Mouse (Mus musculus) limb, embryonic 14.5 days (tissue): ENCODE results near the gene Gm5089. TPM values are rescaled to one million over a fixed set of nuclear protein-coding genes. Genes with fewer than 3 reads are reported as not detected.

Source experiments
- ATAC-seq: fragments of 200-750 bp; cut with Nextera tagmentation; 2 replicates; pipeline ENCODE4 v1.8.0; 2017; ENCODE audit warnings: low read depth, moderate number of reproducible peaks, moderate TSS enrichment; ENCODE audit not compliant: low FRiP score
- DNase-seq: peaks from one replicate; pipeline ENCODE4 v3.0.0-alpha.2; 2015; ENCODE audit warnings: low spot score
- H3K27ac ChIP-seq: fragments of 300-500 bp; sonication (generic); replicated peaks from 2 replicates; pipeline ENCODE4 v1.5.1; 2014; ENCODE audit warnings: low read depth, mild to moderate bottlenecking, low read length, moderate library complexity, mixed read lengths
- H3K27me3 ChIP-seq: fragments of 300-500 bp; sonication (generic); 2 replicates; pipeline ENCODE4 v1.6.1; 2014; ENCODE audit warnings: low read length, mixed read lengths; ENCODE audit not compliant: control insufficient read depth, insufficient read depth
- H3K36me3 ChIP-seq: fragments of 300-500 bp; sonication (generic); 2 replicates; pipeline ENCODE4 v1.6.1; 2014; ENCODE audit warnings: mild to moderate bottlenecking, low read length, moderate library complexity, mixed read lengths; ENCODE audit not compliant: control insufficient read depth, insufficient read depth
- H3K4me1 ChIP-seq: fragments of 300-500 bp; sonication (generic); 2 replicates; pipeline ENCODE4 v1.6.1; 2014; ENCODE audit warnings: antibody characterized with exemption, low read length, mixed read lengths; ENCODE audit not compliant: control insufficient read depth, insufficient read depth
- H3K4me2 ChIP-seq: fragments of 300-500 bp; sonication (generic); replicated peaks from 2 replicates; pipeline ENCODE4 v1.6.1; 2014; ENCODE audit warnings: low read depth, mild to moderate bottlenecking, low read length, moderate library complexity; ENCODE audit not compliant: severe bottlenecking
- H3K4me3 ChIP-seq: fragments of 300-500 bp; sonication (generic); replicated peaks from 2 replicates; pipeline ENCODE4 v1.5.1; 2014; ENCODE audit warnings: low read length
- H3K9ac ChIP-seq: fragments of 300-500 bp; sonication (generic); 2 replicates; pipeline ENCODE4 v1.6.1; 2014; ENCODE audit warnings: mild to moderate bottlenecking, low read depth, low read length, moderate library complexity; ENCODE audit not compliant: severe bottlenecking
- H3K9me3 ChIP-seq: fragments of 300-500 bp; sonication (generic); 2 replicates; pipeline ENCODE4 v1.6.1; 2016; ENCODE audit warnings: low read length; ENCODE audit not compliant: control insufficient read depth
- POLR2A ChIP-seq: fragments of 200-500 bp; IDR thresholded peaks from 2 replicates; pipeline ENCODE4 v1.8.0; 2012; ENCODE audit warnings: inconsistent platforms, mild to moderate bottlenecking, moderate library complexity, borderline replicate concordance; ENCODE audit not compliant: insufficient read depth, insufficient read length; ENCODE audit errors: extremely low read depth
- WGBS: fragments of 180-500 bp; shearing (Covaris S2); extraction: QIAGEN DNeasy Blood & Tissue Kit; methylation state at CpG from one replicate; pipeline ENCODE4 v1.1.7; 2014; 5-methylcytosine and 5-hydroxymethylcytosine counted together
- polyA plus RNA-seq, 2 experiments: library from polyadenylated mRNA; depleted of rRNA in 1 of 2; stranded (reverse) in 1 of 2; unstranded in 1 of 2; fragments of >200 nt; fragmentation: Nextera tagmentation in 1 of 2; extraction: Ambion mirVana in 1 of 2; gene quantifications; 2 replicates each; pipeline versions ENCODE4 v1.2.1 to v1.2.3; 2012 to 2014

Gene Gm5089
- polyA plus RNA-seq, 2 experiments = not detected

GRCm38 (mm10) chr14:122468971-122469755, 18.2 kb upstream of the Gm5089 start:
- no peaks in the 10 kb centered on the region for H3K9me3 ChIP-seq
- ATAC-seq = no peak
- H3K27me3 ChIP-seq = peaks cover 97% of the 10 kb centered on the region
- DNase-seq = no peak
- no peak overlapping the region for H3K9ac ChIP-seq
- no peaks in the 10 kb centered on the region for H3K36me3 ChIP-seq
- no peak overlapping the region for H3K4me2 ChIP-seq
- no peak overlapping the region for H3K4me3 ChIP-seq
- H3K4me1 ChIP-seq = peaks cover 10% of the 10 kb centered on the region; the same call in 1 of the 2 replicates
- H3K27ac ChIP-seq = no peak overlapping the region
- no peak for TF ChIP-seq POLR2A
- 4% methylated on average over 28 of the region's 28 CpGs for whole genome bisulfite sequencing

- ATAC-seq (no peak), DNase-seq (no peak)
- H3K36me3 ChIP-seq = no peaks in the 10 kb centered on the region
- peaks cover 98% of the 10 kb centered on the region for H3K27me3 ChIP-seq
- no peak overlapping the region for H3K4me2 ChIP-seq
- 12% methylated on average over 23 of the region's 23 CpGs for WGBS
- no peak overlapping the region for H3K9ac ChIP-seq
- no peak for TF ChIP-seq POLR2A
- H3K9me3 ChIP-seq = no peaks in the 10 kb centered on the region
- no peak overlapping the region for H3K27ac ChIP-seq
- H3K4me1 ChIP-seq = peaks cover 15% of the 10 kb centered on the region
- H3K4me3 ChIP-seq = no peak overlapping the region
Observed at GRCm38 (mm10) chr14:122467926-122468841, 17.3 kb upstream of the Gm5089 start.

GRCm38 (mm10) chr14:122466756-122467362, 15.9 kb upstream of the Gm5089 start:
- Histone ChIP-seq H3K27ac (no peak overlapping the region), H3K36me3 (no peaks in the 10 kb centered on the region), H3K4me2 (no peak overlapping the region), H3K9ac (no peak overlapping the region), H3K9me3 (no peaks in the 10 kb centered on the region), H3K27me3 (peaks cover 98% of the 10 kb centered on the region), H3K4me3 (no peak overlapping the region), H3K4me1 (peaks cover 14% of the 10 kb centered on the region)
- 57% methylated on average over 7 of the region's 7 CpGs for WGBS
- DNase-seq (no peak), ATAC-seq (no peak)
- TF ChIP-seq POLR2A = no peak

GRCm38 (mm10) chr14:122465931-122466490, 15.1 kb upstream of the Gm5089 start:
- peak overlapping the region; percentile 55; the same call in 1 of the 2 replicates for H3K4me3 ChIP-seq
- 28% methylated on average over 13 of the region's 13 CpGs for WGBS
- H3K27me3 ChIP-seq = peaks cover 95% of the 10 kb centered on the region
- H3K36me3 ChIP-seq = no peaks in the 10 kb centered on the region
- no peak overlapping the region for H3K27ac ChIP-seq
- H3K4me2 ChIP-seq = peak overlapping the region; percentile 86
- H3K9ac ChIP-seq = 0 out of 2 replicates have a peak overlapping the region, but pooled peaks have one; percentile 7
- TF ChIP-seq POLR2A = no peak
- H3K4me1 ChIP-seq = peaks cover 14% of the 10 kb centered on the region
- ATAC-seq (no peak), DNase-seq (no peak)
- H3K9me3 ChIP-seq = no peaks in the 10 kb centered on the region
